Mouse (Mus musculus): ENCODE measurements around the gene Olfm2. TPM values are rescaled to one million over a fixed set of nuclear protein-coding genes. Genes with fewer than 3 reads are reported as not detected.

Olfm2 gene
- polyA plus RNA-seq, 1 experiment from 2014 or later = 226 TPM

DNA sequence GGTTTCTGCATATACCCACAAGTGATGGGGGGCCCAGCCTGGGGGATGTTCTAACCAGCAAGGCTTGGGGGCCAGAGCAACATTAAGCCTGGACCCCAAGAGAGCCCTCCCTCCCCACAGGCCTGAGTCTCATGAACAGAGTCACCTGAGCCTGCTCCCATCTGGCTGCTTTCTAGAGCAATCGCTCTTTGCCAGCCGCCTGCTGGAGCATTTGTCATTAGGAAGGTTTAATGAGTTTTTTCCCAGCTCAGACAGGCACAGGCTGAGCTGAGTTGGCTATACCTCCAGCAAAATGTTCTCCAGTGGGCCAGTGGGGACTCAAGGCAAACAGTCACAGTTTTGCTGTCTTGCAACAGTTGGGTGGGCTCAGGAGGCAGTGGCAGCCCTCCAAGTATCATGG is 81.8 kb downstream of the Olfm2 start:
- H3K36me3 ChIP-seq = peaks cover 13% of the 10 kb centered on the region; the same call in 1 of the 2 replicates
- no peak overlapping the region for H3K4me3 ChIP-seq
- H3K27me3 ChIP-seq = no peaks in the 10 kb centered on the region
- 0 out of 2 replicates have a peak overlapping the region, but pooled peaks have one; percentile 2 for H3K9ac ChIP-seq
- no peak overlapping the region for H3K4me2 ChIP-seq
- peak; percentile 44 for ATAC-seq (ENCODE audit: low FRiP score, low read depth)
- H3K27ac ChIP-seq (replicated peaks) = peak overlapping the region; percentile 84
- peaks cover 47% of the 10 kb centered on the region for H3K4me1 ChIP-seq (replicated peaks)
- WGBS = 35% methylated on average over 2 of the region's 2 CpGs
- no peaks in the 10 kb centered on the region for H3K9me3 ChIP-seq

DNA sequence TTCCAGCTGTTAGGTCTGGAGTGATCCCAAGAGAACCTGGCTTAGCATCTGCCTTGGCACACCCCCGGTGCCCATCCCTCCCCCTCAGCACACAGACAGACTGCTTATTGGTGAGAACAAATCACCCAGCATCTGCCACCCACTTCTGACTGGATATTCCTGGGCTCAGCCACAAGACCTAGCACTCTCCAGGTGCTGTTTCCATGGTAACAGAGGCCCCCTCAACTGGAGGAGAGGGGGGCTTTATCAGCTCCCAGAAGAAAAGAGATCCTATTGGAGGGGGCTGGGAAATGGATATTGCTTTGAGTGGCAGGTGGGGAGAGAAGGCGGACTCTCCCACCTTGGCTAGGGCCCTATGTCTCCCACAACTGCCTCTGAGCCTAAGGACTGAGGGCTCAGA is 82.2 kb downstream of the Olfm2 start:
- 44% methylated on average over 2 of the region's 2 CpGs for WGBS
- peaks cover 13% of the 10 kb centered on the region; the same call in 1 of the 2 replicates for H3K36me3 ChIP-seq
- H3K4me3 ChIP-seq = no peak overlapping the region
- H3K4me1 ChIP-seq (replicated peaks) = peaks cover 47% of the 10 kb centered on the region
- 0 out of 2 replicates have a peak overlapping the region, but pooled peaks have one; percentile 2 for H3K9ac ChIP-seq
- peak; percentile 59 for ATAC-seq (ENCODE audit: low FRiP score, low read depth)
- H3K9me3 ChIP-seq = no peaks in the 10 kb centered on the region
- H3K27me3 ChIP-seq = no peaks in the 10 kb centered on the region
- H3K27ac ChIP-seq (replicated peaks) = peak overlapping the region; percentile 84
- no peak overlapping the region for H3K4me2 ChIP-seq

DNA sequence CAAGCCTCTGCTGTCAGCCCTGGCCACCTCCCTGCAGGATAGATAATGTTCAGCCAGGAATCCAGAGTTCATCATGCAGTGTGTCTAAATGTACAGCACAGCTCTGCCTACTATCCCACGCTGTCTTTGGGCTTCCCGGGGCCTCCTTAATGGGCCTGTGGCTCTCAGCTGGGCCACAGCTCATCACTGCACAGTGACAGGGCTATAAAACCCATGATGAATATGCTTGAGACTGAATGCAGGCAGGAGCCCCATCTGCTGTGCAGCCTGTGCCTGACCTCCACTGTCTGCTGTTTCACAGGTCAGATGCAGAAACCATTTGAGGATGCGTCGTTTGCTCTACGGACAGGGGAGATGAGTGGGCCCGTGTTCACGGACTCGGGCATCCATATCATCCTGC is 83.3 kb downstream of the Olfm2 start:
- Histone ChIP-seq H3K9me3 (no peaks in the 10 kb centered on the region), H3K4me2 (no peak overlapping the region), H3K36me3 (peaks cover 16% of the 10 kb centered on the region), H3K27ac (replicated peaks) (peak overlapping the region; percentile 84), H3K4me3 (no peak overlapping the region), H3K4me1 (replicated peaks) (peaks cover 47% of the 10 kb centered on the region), H3K27me3 (no peaks in the 10 kb centered on the region), H3K9ac (no peak overlapping the region)
- ATAC-seq (ENCODE audit: low FRiP score, low read depth) = peak; percentile 15; the same call in 1 of the 2 replicates
- WGBS = 44% methylated on average over 8 of the region's 8 CpGs

GRCm38 (mm10) chr9:20662325-20662724 is 83.8 kb downstream of the Olfm2 start:
- H3K9me3 ChIP-seq = no peaks in the 10 kb centered on the region
- WGBS = 56% methylated on average over 3 of the region's 3 CpGs
- 0 out of 2 replicates have a peak, but pooled peaks have one; percentile 2 for ATAC-seq (ENCODE audit: low FRiP score, low read depth)
- H3K4me1 ChIP-seq (replicated peaks) = peaks cover 50% of the 10 kb centered on the region
- no peak overlapping the region for H3K4me2 ChIP-seq
- no peak overlapping the region for H3K9ac ChIP-seq
- H3K36me3 ChIP-seq = peaks cover 22% of the 10 kb centered on the region
- no peak overlapping the region for H3K4me3 ChIP-seq
- no peaks in the 10 kb centered on the region for H3K27me3 ChIP-seq
- peak overlapping the region; percentile 84 for H3K27ac ChIP-seq (replicated peaks)

DNA sequence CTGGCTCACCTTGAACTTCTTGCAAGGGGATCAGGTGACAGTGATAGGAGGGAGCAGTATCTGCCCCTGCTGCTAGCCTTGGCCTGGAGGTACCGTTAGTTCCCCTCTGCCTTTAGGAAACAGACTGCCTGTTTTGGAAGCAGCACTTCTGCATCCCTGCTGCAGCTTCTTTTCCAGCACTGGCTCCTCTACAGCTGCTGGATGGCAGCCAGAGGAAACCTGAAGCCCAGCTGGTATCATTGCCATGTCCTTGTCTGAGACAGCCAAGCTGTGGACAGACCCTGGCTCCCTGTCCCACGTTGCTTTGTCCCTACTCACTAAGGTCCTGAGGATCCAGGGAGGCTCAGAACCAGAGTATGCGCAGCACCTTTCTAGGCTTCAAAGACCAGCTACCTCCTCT is 88.6 kb downstream of the Olfm2 start:
- peaks cover 30% of the 10 kb centered on the region for H3K36me3 ChIP-seq
- H3K9ac ChIP-seq = no peak overlapping the region
- ATAC-seq (ENCODE audit: low FRiP score, low read depth) = no peak
- H3K4me2 ChIP-seq = no peak overlapping the region
- H3K4me1 ChIP-seq (replicated peaks) = peaks cover 39% of the 10 kb centered on the region
- 77% methylated on average over 3 of the region's 3 CpGs for WGBS
- no peaks in the 10 kb centered on the region for H3K27me3 ChIP-seq
- H3K27ac ChIP-seq (replicated peaks) = 0 out of 2 replicates have a peak overlapping the region, but pooled peaks have one; percentile 2
- H3K4me3 ChIP-seq = no peak overlapping the region
- H3K9me3 ChIP-seq = no peaks in the 10 kb centered on the region

DNA sequence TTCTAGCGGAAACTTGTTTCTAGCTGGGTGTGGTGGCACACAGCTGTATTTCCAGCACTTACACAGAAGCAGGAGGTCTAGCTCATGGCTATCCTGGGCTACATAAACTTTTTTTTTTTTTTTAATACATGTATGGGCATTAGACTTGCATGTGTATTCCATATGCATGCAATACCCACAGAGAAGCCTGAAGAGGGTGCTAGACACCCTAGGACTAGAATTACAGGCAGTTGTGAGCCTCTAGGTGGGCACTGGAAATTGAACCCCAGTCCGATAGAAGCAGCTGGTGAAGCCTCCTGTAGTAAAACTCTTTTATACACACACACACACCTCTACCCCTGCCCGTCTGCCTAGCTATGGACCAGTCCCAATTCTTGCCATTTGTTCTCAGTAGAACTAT is 92.3 kb downstream of the Olfm2 start:
- Histone ChIP-seq H3K36me3 (peaks cover 35% of the 10 kb centered on the region; the same call in 1 of the 2 replicates), H3K4me1 (replicated peaks) (peaks cover 41% of the 10 kb centered on the region), H3K9ac (no peak overlapping the region), H3K9me3 (no peaks in the 10 kb centered on the region), H3K4me3 (no peak overlapping the region), H3K27me3 (no peaks in the 10 kb centered on the region), H3K27ac (replicated peaks) (no peak overlapping the region), H3K4me2 (peak overlapping the region; percentile 76; the same call in 1 of the 2 replicates)
- no peak for ATAC-seq (ENCODE audit: low FRiP score, low read depth)
- WGBS = 95% methylated on average over 3 of the region's 3 CpGs

- peaks cover 38% of the 10 kb centered on the region; the same call in 1 of the 2 replicates for H3K36me3 ChIP-seq
- H3K9ac ChIP-seq = peak overlapping the region; percentile 58
- ATAC-seq (ENCODE audit: low FRiP score, low read depth) = no peak; the same call in 1 of the 2 replicates
- no peaks in the 10 kb centered on the region for H3K27me3 ChIP-seq
- peak overlapping the region; percentile 54; the same call in 1 of the 2 replicates for H3K27ac ChIP-seq (replicated peaks)
- H3K9me3 ChIP-seq = no peaks in the 10 kb centered on the region
- peaks cover 38% of the 10 kb centered on the region for H3K4me1 ChIP-seq (replicated peaks)
- H3K4me3 ChIP-seq = peak overlapping the region; percentile 62
- peak overlapping the region; percentile 76 for H3K4me2 ChIP-seq
- WGBS = under 1% methylated on average over 25 of the region's 25 CpGs
Measured at GRCm38 (mm10) chr9:20652260-20652658, 93.9 kb downstream of the Olfm2 start.

- H3K4me2 ChIP-seq = peak within 1 kb of the TSS; percentile 76
- H3K4me3 ChIP-seq = peak within 1 kb of the TSS; percentile 62
- peak within 1 kb of the TSS; percentile 54 for H3K27ac ChIP-seq (replicated peaks)
- no peaks in the 10 kb centered on the region for H3K9me3 ChIP-seq
- under 1% methylated on average over 45 of the region's 45 CpGs for WGBS
- H3K36me3 ChIP-seq = peaks cover 38% of the 10 kb centered on the region; the same call in 1 of the 2 replicates
- H3K9ac ChIP-seq = peak within 1 kb of the TSS; percentile 58
- H3K4me1 ChIP-seq (replicated peaks) = peaks cover 40% of the 10 kb centered on the region
- no peaks in the 10 kb centered on the region for H3K27me3 ChIP-seq
- ATAC-seq (ENCODE audit: low FRiP score, low read depth) = peak; percentile 99
Measured at GRCm38 (mm10) chr9:20651602-20652259, 94.4 kb downstream of the Olfm2 start, which contains the start of gene Pin1. Pin1 (plus strand) TSS chr9:20652095.

DNA sequence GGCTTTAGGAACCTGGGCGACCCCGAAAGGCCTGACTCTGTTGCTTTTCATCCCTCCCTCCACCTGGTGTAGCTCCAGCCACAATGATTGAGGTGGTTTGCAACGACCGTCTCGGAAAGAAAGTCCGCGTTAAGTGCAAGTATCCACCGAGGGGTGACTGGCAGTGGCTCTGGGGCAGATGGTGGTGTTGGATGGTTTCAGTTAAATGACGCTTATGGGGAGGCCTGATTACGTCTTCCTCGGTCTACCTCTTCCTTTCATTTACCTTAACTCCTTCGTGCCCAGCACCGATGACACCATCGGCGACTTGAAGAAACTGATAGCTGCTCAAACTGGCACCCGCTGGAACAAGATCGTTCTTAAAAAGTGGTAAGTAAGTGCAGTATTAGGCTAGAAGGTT is 101.0 kb downstream of the Olfm2 start:
- H3K9ac ChIP-seq = peak overlapping the region; percentile 90
- H3K36me3 ChIP-seq = peaks cover 28% of the 10 kb centered on the region; the same call in 1 of the 2 replicates
- H3K4me2 ChIP-seq = peak overlapping the region; percentile 95
- peaks cover 39% of the 10 kb centered on the region for H3K4me1 ChIP-seq (replicated peaks)
- peak overlapping the region; percentile 84 for H3K4me3 ChIP-seq
- H3K27ac ChIP-seq (replicated peaks) = peak overlapping the region; percentile 95
- no peaks in the 10 kb centered on the region for H3K9me3 ChIP-seq
- no peaks in the 10 kb centered on the region for H3K27me3 ChIP-seq
- no peak for ATAC-seq (ENCODE audit: low FRiP score, low read depth)
- WGBS = 4% methylated on average over 17 of the region's 17 CpGs

DNA sequence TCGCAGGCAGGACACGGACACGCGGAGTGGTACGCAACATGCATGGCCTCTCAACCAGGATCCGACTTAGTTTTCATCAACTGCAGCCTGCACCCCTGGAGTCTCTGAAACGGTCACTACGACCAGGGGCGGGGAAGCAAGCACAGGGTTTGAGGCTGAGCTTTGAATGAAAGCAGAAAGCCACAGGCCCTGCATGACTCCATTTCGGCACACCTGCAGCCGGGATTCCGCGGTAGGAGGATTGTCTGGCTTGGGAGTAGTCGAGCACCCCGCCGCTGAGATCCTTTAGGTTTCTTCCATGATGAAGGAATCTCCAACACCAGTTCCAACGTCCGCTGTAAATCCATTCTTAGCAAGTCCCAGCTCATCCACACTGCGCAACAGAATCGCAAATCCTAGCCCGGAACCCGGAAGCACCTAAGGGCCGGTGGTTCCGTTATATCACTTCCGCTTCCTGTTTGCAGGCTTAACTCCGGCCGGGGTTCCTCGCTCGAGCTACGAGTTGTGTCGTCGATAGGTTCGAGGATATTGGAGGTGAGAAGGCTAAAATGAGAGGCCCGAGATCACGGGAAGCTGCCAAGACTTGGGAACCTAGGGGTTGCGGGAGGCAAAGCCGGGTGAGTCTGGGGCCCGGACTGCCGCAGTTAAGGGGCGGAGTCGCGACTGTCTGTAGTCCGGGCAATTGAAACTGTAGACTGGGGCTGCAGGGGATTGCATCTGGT is 101.6 kb downstream of the Olfm2 start, which contains the start of gene Fbxl12:
TSS of gene Fbxl12 (minus strand) at position 408 of the 722 bp plus-strand sequence.
- under 1% methylated on average over 43 of the region's 43 CpGs for WGBS
- Histone ChIP-seq H3K36me3 (peaks cover 28% of the 10 kb centered on the region; the same call in 1 of the 2 replicates), H3K4me3 (peak within 1 kb of the TSS; percentile 84), H3K27me3 (no peaks in the 10 kb centered on the region), H3K4me1 (replicated peaks) (peaks cover 45% of the 10 kb centered on the region), H3K9me3 (no peaks in the 10 kb centered on the region), H3K4me2 (peak within 1 kb of the TSS; percentile 95), H3K9ac (peak within 1 kb of the TSS; percentile 90), H3K27ac (replicated peaks) (peak within 1 kb of the TSS; percentile 95)
- ATAC-seq (ENCODE audit: low FRiP score, low read depth) = no peak

GRCm38 (mm10) chr9:20643781-20644180 is 102.4 kb downstream of the Olfm2 start:
- H3K4me2 ChIP-seq = peak overlapping the region; percentile 95
- H3K36me3 ChIP-seq = peaks cover 27% of the 10 kb centered on the region; the same call in 1 of the 2 replicates
- ATAC-seq (ENCODE audit: low FRiP score, low read depth) = no peak
- H3K27ac ChIP-seq (replicated peaks) = peak overlapping the region; percentile 95
- H3K9me3 ChIP-seq = no peaks in the 10 kb centered on the region
- H3K27me3 ChIP-seq = no peaks in the 10 kb centered on the region
- H3K9ac ChIP-seq = peak overlapping the region; percentile 90
- peak overlapping the region; percentile 84 for H3K4me3 ChIP-seq
- peaks cover 45% of the 10 kb centered on the region for H3K4me1 ChIP-seq (replicated peaks)
- 11% methylated on average over 13 of the region's 13 CpGs for WGBS
